Mouse (Mus musculus) stomach, postnatal 0 days (tissue): ENCODE results near the gene Ppp3cb.

Source experiments
- CTCF ChIP-seq: IDR thresholded peaks from 2 replicates; pipeline ENCODE4 v1.5.1; 2016; ENCODE audit warnings: antibody characterized with exemption, low read depth, mild to moderate bottlenecking, moderate library complexity
- EP300 ChIP-seq: optimal IDR thresholded peaks from 2 replicates; pipeline ENCODE3; 2016; ENCODE audit warnings: antibody characterized with exemption

- TF ChIP-seq CTCF (no peak), EP300 (no peak)
Observed at GRCm38 (mm10) chr14:20565256-20566021, 19.1 kb upstream of the Ppp3cb start.
